Mouse (Mus musculus) kidney, embryonic 15.5 days (tissue): ENCODE data around the gene Lats1. TPM values are rescaled to one million over a fixed set of nuclear protein-coding genes. Genes with fewer than 3 reads are reported as not detected.

Experiments
- ATAC-seq: fragments of 200-750 bp; cut with Nextera tagmentation; replicated peaks from 2 replicates; pipeline ENCODE4 v1.8.0; 2017; ENCODE audit warnings: moderate TSS enrichment; ENCODE audit not compliant: low FRiP score
- H3K27ac ChIP-seq: fragments of 300-500 bp; sonication (generic); 2 replicates; pipeline ENCODE4 v1.5.1; 2015; ENCODE audit warnings: mild to moderate bottlenecking, inconsistent platforms
- H3K27me3 ChIP-seq: fragments of 300-500 bp; sonication (generic); 2 replicates; pipeline ENCODE4 v1.6.1; 2015; ENCODE audit warnings: inconsistent platforms
- H3K36me3 ChIP-seq: fragments of 300-500 bp; sonication (generic); 2 replicates; pipeline ENCODE4 v1.6.1; 2015; ENCODE audit warnings: inconsistent platforms
- H3K4me1 ChIP-seq: fragments of 300-500 bp; sonication (generic); 2 replicates; pipeline ENCODE4 v1.6.1; 2015; ENCODE audit warnings: inconsistent platforms
- H3K4me2 ChIP-seq: fragments of 300-500 bp; sonication (generic); 2 replicates; pipeline ENCODE4 v1.6.1; 2015; ENCODE audit warnings: moderate library complexity, mild to moderate bottlenecking, inconsistent platforms
- H3K4me3 ChIP-seq: fragments of 300-500 bp; sonication (generic); replicated peaks from 2 replicates; pipeline ENCODE4 v1.5.1; 2015; ENCODE audit warnings: mild to moderate bottlenecking, inconsistent platforms
- H3K9ac ChIP-seq: fragments of 300-500 bp; sonication (generic); 2 replicates; pipeline ENCODE4 v1.6.1; 2015; ENCODE audit warnings: mild to moderate bottlenecking, inconsistent platforms
- H3K9me3 ChIP-seq: fragments of 300-500 bp; sonication (generic); replicated peaks from 2 replicates; pipeline ENCODE4 v1.6.1; 2016; ENCODE audit warnings: inconsistent platforms
- WGBS: fragments of 180-500 bp; shearing (Covaris S2); methylation state at CpG from one replicate; pipeline ENCODE4 v1.1.7; 2015; ENCODE audit warnings: mixed read lengths; 5-methylcytosine and 5-hydroxymethylcytosine counted together
- polyA plus RNA-seq: library from polyadenylated mRNA; unstranded; fragments of >200 nt; fragmentation: Nextera tagmentation; extraction: Ambion mirVana; gene quantifications from 2 replicates; pipeline ENCODE4 v1.2.1, GENCODE M21; 2015

Gene Lats1
- polyA plus RNA-seq = 8.6 and 9.1 TPM in 2 replicates

- Histone ChIP-seq H3K9ac (peak within 1 kb of the TSS; percentile 100), H3K9me3 (no peaks in the 10 kb centered on the region), H3K27me3 (no peaks in the 10 kb centered on the region), H3K36me3 (peaks cover 40% of the 10 kb centered on the region), H3K4me3 (peak within 1 kb of the TSS; percentile 94), H3K4me2 (peak within 1 kb of the TSS; percentile 83), H3K4me1 (peaks cover 30% of the 10 kb centered on the region), H3K27ac (peak within 1 kb of the TSS; percentile 99)
- under 1% methylated on average over 64 of the region's 65 CpGs for WGBS
- ATAC-seq = peak; percentile 91
These were observed at the start of gene Lats1, which contains the start of gene Pcmt1 for GRCm38 (mm10) chr10:7680731-7681301. TSS of gene Lats1 (plus strand) at chr10:7681214. TSS of gene Pcmt1 (minus strand) at chr10:7681136.

- Histone ChIP-seq H3K27me3 (no peaks in the 10 kb centered on the region), H3K9me3 (no peaks in the 10 kb centered on the region), H3K4me1 (no peaks in the 10 kb centered on the region), H3K9ac (no peak overlapping the region), H3K4me2 (no peak overlapping the region), H3K27ac (no peak overlapping the region), H3K36me3 (peaks cover 77% of the 10 kb centered on the region), H3K4me3 (no peak overlapping the region)
- 95% methylated on average over 12 of the region's 12 CpGs for WGBS
- ATAC-seq = no peak
These were observed 40.6 kb upstream of the Lats1 start for GRCm38 (mm10) chr10:7640366-7640765.

GRCm38 (mm10) chr10:7645911-7646310 is 35.1 kb upstream of the Lats1 start:
- Histone ChIP-seq H3K27me3 (no peaks in the 10 kb centered on the region), H3K36me3 (peaks cover 68% of the 10 kb centered on the region), H3K9ac (no peak overlapping the region), H3K4me2 (no peak overlapping the region), H3K27ac (no peak overlapping the region), H3K4me1 (no peaks in the 10 kb centered on the region), H3K9me3 (no peaks in the 10 kb centered on the region), H3K4me3 (no peak overlapping the region)
- 90% methylated on average over 2 of the region's 2 CpGs for WGBS
- no peak for ATAC-seq

GRCm38 (mm10) chr10:7649059-7649458 is 32.0 kb upstream of the Lats1 start:
- no peak overlapping the region for H3K4me2 ChIP-seq
- peaks cover 40% of the 10 kb centered on the region for H3K36me3 ChIP-seq
- no peak overlapping the region for H3K27ac ChIP-seq
- H3K4me3 ChIP-seq = no peak overlapping the region
- H3K4me1 ChIP-seq = no peaks in the 10 kb centered on the region
- no peak for ATAC-seq
- no peaks in the 10 kb centered on the region for H3K27me3 ChIP-seq
- no peak overlapping the region for H3K9ac ChIP-seq
- 70% methylated on average over 4 of the region's 4 CpGs for WGBS
- no peaks in the 10 kb centered on the region for H3K9me3 ChIP-seq

DNA sequence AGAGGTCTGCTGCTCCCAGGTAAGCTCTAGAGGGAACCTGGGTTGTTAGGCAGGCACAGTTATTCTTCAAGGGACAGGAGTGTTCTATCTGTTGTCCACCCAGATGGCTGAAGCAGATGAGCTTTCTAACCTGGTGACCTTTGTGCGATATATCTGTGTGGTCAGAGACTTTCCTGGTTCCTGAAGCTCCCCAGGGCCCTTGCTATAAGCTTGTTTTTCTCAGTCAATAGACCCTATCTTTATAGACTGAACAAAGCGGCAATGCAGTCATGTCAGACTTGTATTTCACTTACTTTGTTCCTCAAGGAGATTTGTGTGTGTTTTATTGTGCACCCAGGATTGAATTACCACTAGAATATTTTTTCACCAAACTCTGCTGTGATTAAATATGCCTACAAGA is 30.0 kb upstream of the Lats1 start:
- H3K27ac ChIP-seq = no peak overlapping the region
- no peaks in the 10 kb centered on the region for H3K4me1 ChIP-seq
- H3K4me2 ChIP-seq = no peak overlapping the region
- H3K9ac ChIP-seq = no peak overlapping the region
- H3K27me3 ChIP-seq = no peaks in the 10 kb centered on the region
- no peaks in the 10 kb centered on the region for H3K9me3 ChIP-seq
- peak; percentile 62; the same call in 1 of the 2 replicates for ATAC-seq
- WGBS = 47% methylated on average over 2 of the region's 2 CpGs
- no peak overlapping the region for H3K4me3 ChIP-seq
- peaks cover 31% of the 10 kb centered on the region for H3K36me3 ChIP-seq

DNA sequence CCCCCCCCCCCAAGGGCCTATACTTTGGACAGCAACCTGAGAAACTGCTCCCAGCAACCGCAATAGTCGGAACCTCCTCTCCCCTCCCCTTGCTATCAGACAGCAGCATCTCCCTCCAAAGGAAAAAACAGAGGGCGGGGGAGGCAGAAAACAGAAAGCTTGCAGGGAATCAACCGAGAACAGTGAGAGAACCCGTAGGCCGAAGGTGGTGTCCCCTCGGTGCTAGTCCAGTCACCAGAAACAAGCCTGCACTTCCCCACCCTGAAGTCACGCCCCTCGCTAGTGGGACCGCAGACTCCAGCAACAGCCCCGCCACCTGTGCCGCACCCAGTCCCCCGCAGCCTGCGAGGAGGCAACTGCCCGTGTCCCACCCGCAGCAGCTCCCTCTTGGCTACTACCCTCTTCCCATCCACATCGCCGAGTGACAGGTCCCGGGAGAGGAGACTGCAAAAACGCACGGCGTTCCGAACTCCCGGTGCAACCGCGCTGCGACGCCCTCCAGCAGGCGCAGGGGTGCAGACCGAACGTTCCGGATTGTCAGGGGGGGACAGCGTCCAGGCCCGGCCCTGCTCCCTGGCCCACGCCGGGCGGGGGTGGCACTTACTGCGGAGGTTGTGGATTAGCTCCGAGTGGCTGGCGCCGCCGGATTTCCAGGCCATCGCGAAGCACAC is 18.4 kb upstream of the Lats1 start:
- peak overlapping the region; percentile 71 for H3K4me2 ChIP-seq
- H3K27ac ChIP-seq = peak overlapping the region; percentile 97
- H3K27me3 ChIP-seq = no peaks in the 10 kb centered on the region
- no peaks in the 10 kb centered on the region for H3K36me3 ChIP-seq
- under 1% methylated on average over 44 of the region's 44 CpGs for WGBS
- peak; percentile 86 for ATAC-seq
- peak overlapping the region; percentile 91 for H3K9ac ChIP-seq
- peak overlapping the region; percentile 73 for H3K4me3 ChIP-seq
- H3K9me3 ChIP-seq = no peaks in the 10 kb centered on the region
- peaks cover 11% of the 10 kb centered on the region for H3K4me1 ChIP-seq

DNA sequence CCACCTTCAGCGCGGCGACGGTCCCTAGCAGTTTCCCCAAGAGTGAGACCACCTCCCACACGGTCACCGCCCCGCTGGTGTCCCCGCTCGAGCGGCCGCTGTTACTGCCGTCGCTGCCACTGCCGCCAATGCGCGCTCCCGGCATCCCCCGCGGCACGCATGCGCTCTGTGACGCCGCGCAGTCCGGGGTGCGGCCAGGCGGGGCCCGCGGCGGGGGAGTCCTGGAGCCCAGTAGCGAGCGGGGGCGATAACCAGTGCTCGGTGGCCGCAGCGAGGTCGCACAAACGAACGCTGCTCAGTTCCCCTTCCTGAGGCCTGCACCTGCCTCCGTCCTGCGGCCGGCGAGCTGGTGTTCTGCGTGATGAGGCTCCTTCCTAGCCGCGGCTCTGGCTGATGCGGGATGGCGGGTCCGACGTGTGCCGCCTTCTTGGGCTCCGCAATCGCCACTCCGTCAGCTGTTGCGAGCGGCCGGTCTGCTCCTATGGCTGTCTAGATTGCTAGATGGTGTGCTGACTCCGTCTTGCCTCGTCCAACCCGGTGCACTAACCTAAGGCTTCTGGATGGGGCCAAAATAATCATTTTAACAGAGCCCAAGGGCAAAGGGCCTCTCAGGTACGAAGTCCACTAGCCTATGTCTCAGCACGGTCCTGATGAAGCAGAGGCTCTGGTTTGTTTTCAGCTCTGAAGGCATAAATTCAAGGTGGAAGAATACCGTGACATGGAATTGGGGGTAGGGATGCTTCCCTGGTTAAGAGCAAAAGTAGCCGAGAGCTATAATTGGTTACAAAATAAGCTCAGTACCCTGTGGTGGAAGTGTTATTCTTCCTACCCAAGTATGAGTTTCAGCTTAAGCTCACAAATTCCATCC is 17.6 kb upstream of the Lats1 start:
- H3K27ac ChIP-seq = peak overlapping the region; percentile 97
- no peaks in the 10 kb centered on the region for H3K27me3 ChIP-seq
- WGBS = under 1% methylated on average over 64 of the region's 64 CpGs
- peak overlapping the region; percentile 73 for H3K4me3 ChIP-seq
- H3K9me3 ChIP-seq = no peaks in the 10 kb centered on the region
- peak; percentile 94 for ATAC-seq
- H3K4me1 ChIP-seq = peaks cover 17% of the 10 kb centered on the region
- H3K4me2 ChIP-seq = peak overlapping the region; percentile 71
- no peaks in the 10 kb centered on the region for H3K36me3 ChIP-seq
- peak overlapping the region; percentile 91 for H3K9ac ChIP-seq

DNA sequence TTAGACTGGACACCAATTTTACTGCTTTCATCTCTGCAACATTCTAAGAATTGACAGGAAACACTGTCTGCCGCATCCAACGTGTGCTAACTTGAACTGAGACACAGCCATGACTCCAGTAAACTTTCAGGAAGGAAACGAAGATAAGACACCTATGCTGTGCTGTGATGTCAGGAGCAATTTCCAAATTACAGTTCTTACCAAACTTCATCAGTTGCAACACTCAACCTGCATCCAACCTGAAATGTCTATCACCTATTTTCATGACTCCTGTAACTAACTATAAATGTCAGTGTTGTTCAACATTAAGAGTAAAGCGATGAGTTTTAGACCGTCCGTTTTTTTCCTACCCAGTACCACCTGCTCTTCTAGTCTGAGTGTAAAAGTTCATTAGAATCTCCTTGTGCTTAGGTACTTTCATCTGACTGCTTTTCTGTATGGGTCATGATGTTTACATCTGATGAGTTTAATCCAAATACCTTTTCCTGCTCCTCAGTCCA is 16.9 kb upstream of the Lats1 start:
- Histone ChIP-seq H3K27me3 (no peaks in the 10 kb centered on the region), H3K9ac (peak overlapping the region; percentile 91), H3K9me3 (no peaks in the 10 kb centered on the region), H3K4me1 (peaks cover 20% of the 10 kb centered on the region), H3K27ac (no peak overlapping the region), H3K36me3 (no peaks in the 10 kb centered on the region), H3K4me3 (peak overlapping the region; percentile 73), H3K4me2 (peak overlapping the region; percentile 71)
- no peak for ATAC-seq
- 57% methylated on average over 6 of the region's 6 CpGs for WGBS

- Histone ChIP-seq H3K4me3 (no peak overlapping the region), H3K9ac (no peak overlapping the region), H3K27me3 (no peaks in the 10 kb centered on the region), H3K4me1 (peaks cover 20% of the 10 kb centered on the region), H3K9me3 (no peaks in the 10 kb centered on the region), H3K4me2 (no peak overlapping the region), H3K27ac (no peak overlapping the region), H3K36me3 (peaks cover 6% of the 10 kb centered on the region)
- no peak for ATAC-seq
- 94% methylated on average over 1 of the region's 1 CpGs for WGBS
These were observed 16.1 kb upstream of the Lats1 start for GRCm38 (mm10) chr10:7664889-7665288.

- H3K36me3 ChIP-seq = peaks cover 28% of the 10 kb centered on the region
- H3K9me3 ChIP-seq = no peaks in the 10 kb centered on the region
- H3K4me3 ChIP-seq = peak within 1 kb of the TSS; percentile 77
- H3K9ac ChIP-seq = peak within 1 kb of the TSS; percentile 71
- H3K27me3 ChIP-seq = no peaks in the 10 kb centered on the region
- H3K4me2 ChIP-seq = peak within 1 kb of the TSS; percentile 63
- H3K27ac ChIP-seq = peak within 1 kb of the TSS; percentile 90
- peak; percentile 82 for ATAC-seq
- H3K4me1 ChIP-seq = peaks cover 17% of the 10 kb centered on the region
- WGBS = 0% methylated on average over 24 of the region's 24 CpGs
These were observed 13.6 kb upstream of the Lats1 start, which contains the start of gene Nup43 for GRCm38 (mm10) chr10:7667342-7667802. TSS of gene Nup43 (plus strand) at chr10:7667503.

GRCm38 (mm10) chr10:7673673-7674072 is 7.3 kb upstream of the Lats1 start:
- Histone ChIP-seq H3K9ac (no peak overlapping the region), H3K27ac (no peak overlapping the region), H3K4me1 (peaks cover under 1% of the 10 kb centered on the region; the same call in 1 of the 2 replicates), H3K4me2 (no peak overlapping the region), H3K27me3 (no peaks in the 10 kb centered on the region), H3K36me3 (peaks cover 84% of the 10 kb centered on the region), H3K9me3 (no peaks in the 10 kb centered on the region), H3K4me3 (no peak overlapping the region)
- 62% methylated on average over 1 of the region's 1 CpGs for WGBS
- ATAC-seq = no peak
